Mouse (Mus musculus): ENCODE measurements around the gene Cript.

DNA sequence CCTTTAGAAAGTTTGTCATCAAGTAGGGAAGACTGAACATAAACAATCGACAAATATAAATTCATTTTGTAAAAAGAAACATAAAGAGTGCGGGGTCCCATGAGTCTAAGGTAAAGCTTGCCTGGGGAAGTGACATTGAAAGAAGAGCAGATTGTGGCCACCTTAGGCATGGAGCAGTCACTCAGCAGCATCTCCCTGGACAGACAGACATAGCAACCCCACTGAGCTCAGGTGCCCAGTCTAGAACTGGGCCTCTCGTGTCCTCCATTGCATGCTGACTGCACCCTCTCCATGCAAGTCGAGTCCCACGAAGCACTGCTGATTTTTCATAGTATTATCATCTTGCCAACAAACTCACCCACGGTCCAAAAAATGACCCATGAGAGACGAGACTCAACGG, 19.4 kb downstream of the Cript start:
- TF ChIP-seq CTCF (IDR thresholded peaks at IDR 0.05; ENCODE audit: control insufficient read depth, insufficient read depth, insufficient read length): no peak
- TF ChIP-seq MAX (IDR thresholded peaks at IDR 0.05): no peak
- no peak for TF ChIP-seq FOSL1 (IDR thresholded peaks at IDR 0.05; ENCODE audit: insufficient read depth, low read length, poor library complexity, severe bottlenecking)
- TF ChIP-seq MYOD1 (IDR thresholded peaks at IDR 0.05; ENCODE audit: control insufficient read depth, insufficient read length, low read depth): no peak
- TF ChIP-seq MYOG (IDR thresholded peaks at IDR 0.05; ENCODE audit: control insufficient read depth, extremely low read depth, insufficient read length): no peak
